Comparison of ENCODE assay signal across 11 mouse cellular contexts in the genomic region with DNA sequence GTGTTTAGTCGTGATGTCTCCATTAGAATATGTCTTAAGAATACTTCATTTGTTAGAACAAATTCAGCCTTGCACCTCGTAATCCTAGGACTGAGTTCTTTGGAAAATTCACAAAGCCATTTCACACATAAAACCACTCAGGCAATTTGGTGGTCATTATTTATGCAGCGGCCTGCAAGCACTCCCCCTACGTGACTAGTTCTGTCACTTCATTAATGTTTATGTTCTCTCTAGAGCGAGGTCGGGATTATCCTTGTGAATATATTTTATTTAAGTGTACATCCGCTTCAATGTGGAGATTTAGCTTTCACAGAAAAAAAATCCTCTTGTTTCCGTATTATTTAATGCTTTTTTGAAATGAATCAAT.
A peak's percentile ranks its signal among the peaks of the same experiment; 100 is the strongest.
DNase-seq lines count a peak whose midpoint lies in the region; ATAC-seq and TF ChIP-seq lines count a peak whose summit lies in the region.
"Had no signal": no experiment of that assay in that cellular context is flagged by ENCODE, and none has a peak within 500 bp of the region (broad histone marks: within the 10 kb centered on the region; RNA-seq: fewer than 3 reads in every experiment).

No protein-coding gene starts in this region.

- ATAC-seq in heart, embryonic 15.5 days (replicated peaks; ENCODE audit: insufficient number of reproducible peaks, insufficient read depth, low FRiP score, low read depth): no peak
- no peak for ATAC-seq in neural tube, embryonic 11.5 days (ENCODE audit: insufficient read depth, low FRiP score, low TSS enrichment)
- ATAC-seq in midbrain, embryonic 11.5 days (ENCODE audit: low FRiP score): no peak
- ATAC-seq in stomach, postnatal 0 days (ENCODE audit: low FRiP score, low TSS enrichment): no peak

- no peak overlapping the region for H3K9ac ChIP-seq in heart, embryonic 15.5 days
- H3K9ac ChIP-seq in neural tube, embryonic 11.5 days (ENCODE audit: low read length): no peak overlapping the region; the same call in 1 of the 2 replicates
- no peak overlapping the region for H3K9ac ChIP-seq in midbrain, embryonic 11.5 days (ENCODE audit: low read length)
- H3K9ac ChIP-seq in stomach, postnatal 0 days (ENCODE audit: low read length): no peak overlapping the region

- 0 out of 2 replicates have a peak, but pooled peaks cover 5% of the 10 kb centered on the region for H3K4me1 ChIP-seq in heart, embryonic 15.5 days (replicated peaks)
- peaks cover 4% of the 10 kb centered on the region; the same call in 1 of the 2 replicates for H3K4me1 ChIP-seq in neural tube, embryonic 11.5 days (ENCODE audit: control insufficient read depth, insufficient read depth, low read length)
- H3K4me1 ChIP-seq in midbrain, embryonic 11.5 days (ENCODE audit: control insufficient read depth, insufficient read depth, low read length): peaks cover 5% of the 10 kb centered on the region; the same call in 1 of the 2 replicates
- peaks cover 3% of the 10 kb centered on the region; the same call in 1 of the 2 replicates for H3K4me1 ChIP-seq in stomach, postnatal 0 days (replicated peaks; ENCODE audit: control insufficient read depth, insufficient read depth)

- H3K27me3 ChIP-seq in heart, embryonic 15.5 days: no peaks in the 10 kb centered on the region
- no peaks in the 10 kb centered on the region for H3K27me3 ChIP-seq in neural tube, embryonic 11.5 days (ENCODE audit: control insufficient read depth, insufficient read depth, low read length)
- H3K27me3 ChIP-seq in midbrain, embryonic 11.5 days (ENCODE audit: control insufficient read depth, insufficient read depth, low read length): no peaks in the 10 kb centered on the region
- H3K27me3 ChIP-seq in stomach, postnatal 0 days (ENCODE audit: control insufficient read depth, insufficient read depth, low read length): no peaks in the 10 kb centered on the region

- no peak for TF ChIP-seq EP300 in stomach, postnatal 0 days (optimal IDR thresholded peaks at IDR 0.05)

- no peak overlapping the region for H3K4me3 ChIP-seq in heart, embryonic 15.5 days
- no peak overlapping the region for H3K4me3 ChIP-seq in neural tube, embryonic 11.5 days (ENCODE audit: low read depth, low read length)
- no peak overlapping the region for H3K4me3 ChIP-seq in midbrain, embryonic 11.5 days (ENCODE audit: low read depth, low read length)
- H3K4me3 ChIP-seq in stomach, postnatal 0 days (ENCODE audit: low read depth, low read length): no peak overlapping the region

- H3K9me3 ChIP-seq in heart, embryonic 15.5 days (replicated peaks): no peaks in the 10 kb centered on the region
- no peaks in the 10 kb centered on the region for H3K9me3 ChIP-seq in neural tube, embryonic 11.5 days (ENCODE audit: control insufficient read depth, low read length)
- no peaks in the 10 kb centered on the region for H3K9me3 ChIP-seq in midbrain, embryonic 11.5 days (ENCODE audit: control insufficient read depth, low read length)
- no peaks in the 10 kb centered on the region for H3K9me3 ChIP-seq in stomach, postnatal 0 days (ENCODE audit: control insufficient read depth, low read length)

- whole genome bisulfite sequencing in heart, embryonic 15.5 days: 71% methylated on average over 8 of the region's 8 CpGs
- WGBS in neural tube, embryonic 11.5 days: 47% methylated on average over 8 of the region's 8 CpGs
- 54% methylated on average over 8 of the region's 8 CpGs for WGBS in midbrain, embryonic 11.5 days
- WGBS in stomach, postnatal 0 days: 31% methylated on average over 8 of the region's 8 CpGs

- TF ChIP-seq CTCF in stomach, postnatal 0 days (IDR thresholded peaks at IDR 0.05; ENCODE audit: low read depth): no peak

- no peak overlapping the region for H3K4me2 ChIP-seq in heart, embryonic 15.5 days
- H3K4me2 ChIP-seq in neural tube, embryonic 11.5 days (ENCODE audit: low read depth): no peak overlapping the region
- no peak overlapping the region for H3K4me2 ChIP-seq in midbrain, embryonic 11.5 days
- peak overlapping the region; percentile 26; the same call in 1 of the 2 replicates for H3K4me2 ChIP-seq in stomach, postnatal 0 days (replicated peaks; ENCODE audit: low read depth)
- H3K4me2 ChIP-seq: heart, embryonic 11.5 days had no signal

- no peaks in the 10 kb centered on the region for H3K36me3 ChIP-seq in heart, embryonic 15.5 days
- no peaks in the 10 kb centered on the region for H3K36me3 ChIP-seq in neural tube, embryonic 11.5 days (ENCODE audit: control insufficient read depth, insufficient read depth, low read length)
- no peaks in the 10 kb centered on the region for H3K36me3 ChIP-seq in midbrain, embryonic 11.5 days (ENCODE audit: control insufficient read depth, insufficient read depth, low read length)
- no peaks in the 10 kb centered on the region for H3K36me3 ChIP-seq in stomach, postnatal 0 days (ENCODE audit: control insufficient read depth, insufficient read depth, low read length)

- no peak for DNase-seq in heart, postnatal 10 days
- no peak for DNase-seq in neural tube, embryonic 11.5 days (ENCODE audit: low spot score)
- DNase-seq in neural tube, embryonic 10.5 days (ENCODE audit: extremely low spot score, low spot score): no peak
- peak; percentile 84 for DNase-seq in midbrain, embryonic 11.5 days (ENCODE audit: low spot score, missing footprints)
- no peak for DNase-seq in stomach, postnatal 0 days (ENCODE audit: low spot score)
- no peak for DNase-seq in right cerebral cortex, postnatal 10 days (ENCODE audit: low spot score in 2 of 2)
- no peak for DNase-seq in adrenal gland, adult 8-10 months
- DNase-seq: cerebellum, adult 2 months; left cerebral cortex, postnatal 4 days had no signal

- H3K27ac ChIP-seq in heart, embryonic 15.5 days: peak overlapping the region; percentile 56; the same call in 1 of the 2 replicates
- H3K27ac ChIP-seq in neural tube, embryonic 11.5 days (ENCODE audit: low read depth, low read length): peak overlapping the region; percentile 63
- H3K27ac ChIP-seq in midbrain, embryonic 11.5 days (ENCODE audit: low read depth, low read length): no peak overlapping the region
- peak overlapping the region; percentile 81 for H3K27ac ChIP-seq in stomach, postnatal 0 days (replicated peaks)

- intact Hi-C loops in heart, postnatal 10 days (cut with DNase I): no loop called here
